Mouse (Mus musculus): ENCODE measurements at regions not wholly inside any gene's neighbourhood (a gene's known extent, or its start where the extent isn't known, plus 50 kb on each side); places are given as distances from the start of the nearest gene placed in this dataset.
A peak's percentile ranks its signal among the peaks of the same experiment; 100 is the strongest.

DNA sequence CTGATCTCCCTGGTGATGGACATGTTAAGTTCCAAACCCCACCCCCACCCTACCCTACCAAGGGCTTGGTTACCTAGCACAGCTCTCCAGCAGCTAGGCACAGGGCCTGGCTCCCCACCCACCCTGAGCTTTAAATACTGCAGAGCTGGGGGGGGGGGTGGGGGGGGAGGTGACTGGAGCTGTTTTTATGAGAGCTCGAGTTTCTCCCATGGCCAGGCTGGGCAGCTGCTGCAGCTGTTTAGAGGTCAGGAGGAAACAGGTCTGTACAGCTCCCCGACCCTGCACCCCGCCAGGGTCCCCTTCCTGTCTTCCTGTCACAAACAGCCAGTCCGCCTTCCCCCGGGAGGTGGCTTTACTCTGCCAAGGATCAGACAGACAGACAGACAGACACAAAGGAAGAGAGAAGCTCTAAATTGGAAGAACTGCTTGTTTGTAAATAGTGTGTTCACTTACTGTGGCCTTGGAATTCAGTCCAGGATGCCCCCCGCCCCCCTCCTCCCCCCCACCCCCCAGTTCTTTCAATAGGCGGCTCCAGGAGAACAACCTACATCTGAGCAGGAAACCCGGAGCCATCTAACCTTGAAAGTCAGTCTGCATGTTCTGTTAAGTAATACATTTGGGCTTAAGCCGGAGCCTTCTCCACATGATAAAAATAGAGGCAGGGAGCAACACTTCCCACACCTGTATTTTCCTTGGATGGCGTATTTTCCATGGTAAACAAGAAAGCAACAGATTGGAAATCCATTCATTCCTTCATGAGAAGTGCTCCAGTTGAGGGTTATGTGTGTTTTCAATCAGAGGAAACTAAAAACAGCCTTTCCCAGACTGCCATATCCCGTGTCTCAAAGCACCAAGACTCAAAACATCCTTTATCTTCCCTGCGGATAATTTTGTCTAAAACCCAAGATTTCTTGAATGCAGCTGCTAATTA lies 67.8 kb upstream of the Hes1 start:
- DNase-seq (ENCODE audit: low spot score), result no peak

DNA sequence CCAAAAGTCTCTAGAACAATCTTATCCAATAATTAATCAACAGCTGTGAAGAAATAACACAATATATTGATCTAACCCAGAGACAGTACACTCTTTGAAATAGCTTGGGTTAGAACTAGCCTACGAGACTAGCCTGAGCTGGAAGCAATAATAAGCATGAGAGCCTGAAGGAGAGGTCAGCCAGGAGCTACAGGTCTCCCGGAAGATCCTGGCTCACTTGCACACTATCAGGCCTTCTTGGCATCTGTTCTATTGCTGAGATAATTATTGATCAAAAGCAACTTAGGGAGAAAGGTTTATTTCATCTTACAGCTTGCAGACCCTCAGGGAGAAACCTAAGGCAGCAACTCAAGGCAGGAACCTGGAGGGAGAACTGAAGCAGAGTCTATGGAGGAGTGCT lies 64.0 kb upstream of the Hes1 start:
- DNase-seq (ENCODE audit: low spot score), result no peak

DNA sequence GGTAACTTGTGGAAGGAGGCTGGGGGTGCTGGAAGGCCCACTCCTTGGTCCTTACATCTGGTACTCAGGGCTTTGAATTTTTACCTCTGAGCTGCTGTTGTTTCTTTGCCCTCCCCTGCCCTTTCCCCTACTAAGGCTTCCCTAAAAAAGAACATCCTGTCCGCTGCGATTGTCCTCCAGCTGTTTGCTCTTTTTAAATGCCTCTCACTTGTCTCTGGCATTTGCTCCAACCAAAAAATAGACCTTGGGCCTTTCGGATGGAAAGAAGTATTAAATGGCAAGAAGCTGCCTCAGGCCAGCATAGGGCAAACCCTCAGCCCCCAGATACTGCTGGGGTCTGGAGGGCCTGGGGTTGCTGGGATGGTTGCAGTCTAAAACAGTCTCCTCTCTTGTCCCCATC lies 59.1 kb upstream of the Hes1 start:
- no peak for DNase-seq (ENCODE audit: low spot score)

DNA sequence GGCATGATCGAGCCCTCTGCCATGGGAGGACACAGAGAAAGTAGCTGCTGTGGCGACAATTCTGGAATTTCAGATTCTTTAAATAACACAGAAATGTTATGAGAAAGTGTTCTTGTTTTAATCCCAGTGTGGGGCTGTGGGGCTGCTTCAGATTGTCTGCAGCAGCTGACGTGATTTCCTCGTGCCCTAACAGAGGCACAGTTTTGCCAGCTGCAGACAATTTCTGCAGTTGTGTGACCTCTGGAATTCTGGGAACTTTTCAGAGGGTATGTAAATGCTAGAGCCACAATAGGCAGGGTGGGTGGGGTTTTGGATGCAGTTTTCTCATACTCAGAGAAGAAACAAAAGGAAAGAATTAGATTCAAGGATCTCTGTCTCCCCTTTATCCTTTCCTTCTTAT lies 57.4 kb upstream of the Hes1 start:
- no peak for DNase-seq (ENCODE audit: low spot score)

DNA sequence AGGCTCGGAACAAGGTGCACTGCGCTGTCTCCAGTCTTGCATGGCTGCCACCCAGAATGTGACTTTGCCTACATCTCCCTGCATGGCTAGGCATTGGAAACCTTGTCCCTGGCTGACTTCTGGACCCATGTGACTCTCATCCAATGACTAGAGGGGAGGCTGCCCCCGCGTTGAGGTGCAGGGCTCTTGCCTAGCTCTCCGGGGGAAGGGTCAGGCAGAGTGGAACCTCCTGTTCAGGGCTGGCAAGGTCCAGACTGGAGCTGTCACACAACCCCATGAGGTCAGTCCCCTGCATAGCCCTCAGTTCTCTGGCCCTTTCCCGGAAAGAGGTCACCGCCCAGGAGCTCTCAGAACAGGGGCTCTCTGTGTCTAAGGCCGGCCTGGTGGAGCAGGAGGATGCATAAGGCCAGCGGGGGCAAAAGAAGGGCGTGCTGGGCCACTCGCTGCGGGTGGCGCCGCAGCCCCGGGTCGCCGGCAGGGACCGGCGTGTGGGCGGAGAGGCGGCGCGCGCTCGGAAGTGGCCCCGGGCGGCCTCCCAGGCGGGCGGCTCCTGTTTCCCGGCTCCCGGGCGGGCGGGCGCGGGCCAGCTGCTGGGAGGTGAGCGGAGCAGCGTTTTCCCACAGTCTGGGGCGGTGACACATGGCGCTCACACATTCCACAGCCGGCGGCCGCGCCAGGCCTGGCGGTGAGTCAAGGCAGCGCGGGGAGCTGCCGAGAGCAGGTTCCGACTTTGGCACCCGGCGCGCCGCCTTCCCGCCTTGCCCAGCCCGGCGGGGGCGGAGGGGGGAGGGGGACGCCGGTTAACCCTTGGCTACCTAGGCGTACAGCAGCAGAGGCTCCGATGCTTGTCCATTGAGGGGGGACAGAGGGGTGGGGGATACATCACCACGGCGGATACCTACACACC lies 55.5 kb upstream of the Hes1 start:
- peak; percentile 90 for DNase-seq (ENCODE audit: low spot score)

DNA sequence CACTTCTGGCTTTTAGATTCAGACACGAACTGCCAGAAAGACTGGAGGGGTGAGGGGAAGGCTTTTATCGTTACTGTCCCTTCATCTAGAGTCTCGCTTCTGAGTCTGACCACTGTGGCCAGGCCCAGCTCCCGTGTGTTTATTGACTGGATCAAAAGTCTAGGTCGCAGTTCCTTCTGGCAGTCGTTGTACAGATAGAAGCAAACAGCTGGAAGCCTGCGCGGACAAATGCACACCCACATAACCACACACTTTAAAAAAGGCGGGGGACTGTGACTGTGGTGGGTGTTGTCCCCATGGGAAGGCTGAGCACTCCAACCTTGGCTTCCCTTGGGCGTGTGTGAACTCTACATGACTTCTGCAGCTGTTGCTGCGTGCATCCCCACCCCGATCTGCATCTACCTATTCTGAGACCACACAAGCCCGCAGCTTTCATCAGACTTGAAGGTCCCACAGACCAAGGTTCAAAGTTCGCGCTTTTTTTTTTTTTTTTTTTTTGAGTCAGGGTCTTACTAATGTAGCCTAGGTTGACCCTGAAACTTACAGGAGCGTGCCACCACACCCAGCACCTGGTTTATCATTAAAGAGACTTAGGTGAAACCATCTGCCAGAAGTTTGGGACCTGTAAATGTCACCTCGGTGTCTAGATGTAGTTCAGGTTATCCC lies 54.5 kb upstream of the Hes1 start:
- DNase-seq (ENCODE audit: low spot score), result peak; percentile 22

DNA sequence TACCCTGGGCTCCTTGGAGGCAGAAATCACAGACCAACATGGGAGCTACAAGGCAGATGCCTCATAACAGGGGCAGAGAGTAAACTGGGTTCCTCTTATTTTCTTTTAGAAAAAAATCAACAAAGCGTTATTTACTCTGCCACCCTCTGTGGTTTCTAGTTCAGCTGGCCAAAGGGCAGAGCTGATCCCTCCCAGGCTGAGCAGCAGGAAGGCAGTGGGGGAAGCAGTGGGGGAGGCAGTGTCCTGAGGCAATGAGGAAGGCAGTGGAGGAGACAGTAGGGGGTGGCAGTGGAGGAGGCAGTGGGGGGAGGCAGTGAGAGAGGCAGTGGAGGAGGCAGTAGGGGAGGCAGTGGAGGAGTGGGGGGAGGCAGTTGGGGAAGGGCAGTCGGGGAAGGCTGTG lies 51.1 kb upstream of the Hes1 start:
- DNase-seq (ENCODE audit: low spot score), result peak; percentile 54

DNA sequence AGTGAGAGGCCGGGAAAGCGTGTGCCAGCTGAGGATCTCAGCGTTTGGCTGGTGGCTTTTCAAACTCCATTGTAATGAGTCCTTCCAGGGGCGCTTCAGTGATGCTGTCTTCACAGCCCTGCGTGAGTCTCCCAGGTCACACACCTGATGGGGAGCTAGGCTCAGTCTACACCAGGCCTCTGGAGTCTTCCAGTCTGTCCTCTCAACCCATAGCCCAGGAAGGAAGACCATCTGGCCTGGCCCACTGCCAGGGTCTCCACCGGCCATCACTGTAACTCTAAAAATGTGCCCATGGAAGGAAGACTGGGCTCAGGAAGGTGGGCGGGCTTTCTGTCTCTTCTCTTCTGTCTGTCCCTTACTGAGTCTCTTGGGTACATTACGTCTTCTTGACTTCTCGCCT lies 50.2 kb upstream of the Hes1 start:
- no peak for DNase-seq (ENCODE audit: low spot score)
